Mouse (Mus musculus) thymus, adult 2 months (tissue): Measurements from ENCODE around the gene Cnn2.

Experiments
- CTCF ChIP-seq: fragments of 200-500 bp; IDR thresholded peaks from 2 replicates; pipeline ENCODE4 v1.5.1; 2012; ENCODE audit warnings: mild to moderate bottlenecking, control low read depth, low read length, moderate library complexity, borderline replicate concordance; ENCODE audit not compliant: control insufficient read depth, poor library complexity, insufficient read depth; ENCODE audit errors: extremely low read depth
- POLR2A ChIP-seq: fragments of 200-500 bp; IDR thresholded peaks from 2 replicates; pipeline ENCODE4 v1.6.1; 2012; ENCODE audit warnings: mild to moderate bottlenecking, low read length, control low read depth, moderate library complexity; ENCODE audit not compliant: control insufficient read depth, poor library complexity, insufficient read depth; ENCODE audit errors: extremely low read depth

DNA sequence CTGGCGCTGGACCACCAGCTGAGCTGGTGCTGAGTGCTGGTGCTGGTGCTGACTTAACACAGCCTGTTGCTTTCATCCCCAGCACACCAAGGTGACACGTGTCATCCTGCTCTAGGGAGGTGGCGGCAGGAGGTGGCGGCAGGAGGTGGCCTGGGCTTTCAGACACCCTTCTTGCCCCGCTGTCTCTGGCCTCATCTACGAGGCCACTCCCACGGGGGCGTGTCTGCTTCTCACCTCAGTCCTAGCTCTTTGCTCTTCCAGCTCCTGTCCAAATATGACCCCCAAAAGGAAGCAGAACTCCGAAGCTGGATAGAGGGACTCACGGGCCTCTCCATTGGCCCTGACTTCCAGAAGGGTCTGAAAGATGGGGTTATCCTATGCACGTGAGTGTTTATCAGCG, 2.7 kb downstream of the Cnn2 start:
- TF ChIP-seq POLR2A = no peak
- no peak for TF ChIP-seq CTCF
